Mouse (Mus musculus): ENCODE measurements around the gene Znrd1as. TPM values are rescaled to one million over a fixed set of nuclear protein-coding genes. Genes with fewer than 3 reads are reported as not detected.

Znrd1as gene
- polyA plus RNA-seq, 1 experiment from 2014 or later, result 6.1 TPM

GRCm38 (mm10) chr17:37012141-37012540 lies 53.7 kb downstream of the Znrd1as start:
- ATAC-seq (ENCODE audit: low FRiP score, low TSS enrichment) (no peak), DNase-seq (no peak)
- H3K4me2 ChIP-seq (ENCODE audit: low read length), result no peak overlapping the region
- no peaks in the 10 kb centered on the region for H3K9me3 ChIP-seq (ENCODE audit: control insufficient read depth, low read length)
- peaks cover 52% of the 10 kb centered on the region for H3K36me3 ChIP-seq (ENCODE audit: control insufficient read depth, insufficient read depth, low read length)
- no peak overlapping the region for H3K4me3 ChIP-seq (replicated peaks; ENCODE audit: low read depth, low read length)
- H3K4me1 ChIP-seq (ENCODE audit: control insufficient read depth, insufficient read depth, low read length), result 0 out of 2 replicates have a peak, but pooled peaks cover 2% of the 10 kb centered on the region
- no peaks in the 10 kb centered on the region for H3K27me3 ChIP-seq (ENCODE audit: control insufficient read depth, insufficient read depth, low read length)
- no peak overlapping the region for H3K9ac ChIP-seq (replicated peaks; ENCODE audit: low read length)
- no peak overlapping the region for H3K27ac ChIP-seq (replicated peaks; ENCODE audit: low read depth, low read length)
- 77% methylated on average over 5 of the region's 5 CpGs for WGBS

Other genes with a start within 250 kb of the Znrd1as start
- not detected in 2 replicates for gene H2-M10.5, start 185.7 kb upstream of the Znrd1as start, polyA plus RNA-seq (2014; fragmentation: Nextera tagmentation; extraction: Ambion mirVana)
- not detected in 2 replicates for gene H2-M10.6, start 146.4 kb upstream of the Znrd1as start, polyA plus RNA-seq (2014; fragmentation: Nextera tagmentation; extraction: Ambion mirVana)
- gene Trim26, start 121.5 kb upstream of the Znrd1as start, polyA plus RNA-seq (2014; fragmentation: Nextera tagmentation; extraction: Ambion mirVana), result 31.0 and 36.5 TPM in 2 replicates
- 0.33 and 0.58 TPM in 2 replicates for gene Trim15, start 91.4 kb upstream of the Znrd1as start, polyA plus RNA-seq (2014; fragmentation: Nextera tagmentation; extraction: Ambion mirVana)
- 0.78 and 1.1 TPM in 2 replicates for gene Trim10, start 89.0 kb upstream of the Znrd1as start, polyA plus RNA-seq (2014; fragmentation: Nextera tagmentation; extraction: Ambion mirVana)
- not detected in 2 replicates for gene Trim40, start 68.5 kb upstream of the Znrd1as start, polyA plus RNA-seq (2014; fragmentation: Nextera tagmentation; extraction: Ambion mirVana)
- gene Trim31, start 60.5 kb upstream of the Znrd1as start, polyA plus RNA-seq (2014; fragmentation: Nextera tagmentation; extraction: Ambion mirVana), result not detected in 2 replicates
- 1.1 and 1.7 TPM in 2 replicates for gene Rnf39, start 15.7 kb upstream of the Znrd1as start, polyA plus RNA-seq (2014; fragmentation: Nextera tagmentation; extraction: Ambion mirVana)
- 176 and 215 TPM in 2 replicates for gene Ppp1r11, start 6.9 kb upstream of the Znrd1as start, polyA plus RNA-seq (2014; fragmentation: Nextera tagmentation; extraction: Ambion mirVana)
- 64.7 and 69.4 TPM in 2 replicates for gene Znrd1, start within 50 bp of the Znrd1as start, polyA plus RNA-seq (2014; fragmentation: Nextera tagmentation; extraction: Ambion mirVana)
- gene 2410137M14Rik, start 22.6 kb downstream of the Znrd1as start, polyA plus RNA-seq (2014; fragmentation: Nextera tagmentation; extraction: Ambion mirVana), result 0.32 and 0.76 TPM in 2 replicates
- 1.8 and 2.0 TPM in 2 replicates for gene H2-M5, start 30.9 kb downstream of the Znrd1as start, polyA plus RNA-seq (2014; fragmentation: Nextera tagmentation; extraction: Ambion mirVana)
- gene Zfp57, start 42.6 kb downstream of the Znrd1as start, polyA plus RNA-seq (2014; fragmentation: Nextera tagmentation; extraction: Ambion mirVana), result 283 and 301 TPM in 2 replicates
- 1.9 and 2.2 TPM in 2 replicates for gene Mog, start 64.8 kb downstream of the Znrd1as start, polyA plus RNA-seq (2014; fragmentation: Nextera tagmentation; extraction: Ambion mirVana)
- 103 and 123 TPM in 2 replicates for gene Gabbr1, start 87.4 kb downstream of the Znrd1as start, polyA plus RNA-seq (2014; fragmentation: Nextera tagmentation; extraction: Ambion mirVana)
- gene Olfr90, start 129.9 kb downstream of the Znrd1as start, polyA plus RNA-seq (2014; fragmentation: Nextera tagmentation; extraction: Ambion mirVana), result not detected in 2 replicates
- not detected in 2 replicates for gene Olfr91, start 139.7 kb downstream of the Znrd1as start, polyA plus RNA-seq (2014; fragmentation: Nextera tagmentation; extraction: Ambion mirVana)
- not detected in 2 replicates for gene Olfr92, start 161.5 kb downstream of the Znrd1as start, polyA plus RNA-seq (2014; fragmentation: Nextera tagmentation; extraction: Ambion mirVana)
- not detected in 2 replicates for gene Olfr93, start 202.9 kb downstream of the Znrd1as start, polyA plus RNA-seq (2014; fragmentation: Nextera tagmentation; extraction: Ambion mirVana)
- not detected in 2 replicates for gene Ubd, start 235.3 kb downstream of the Znrd1as start, polyA plus RNA-seq (2014; fragmentation: Nextera tagmentation; extraction: Ambion mirVana)
- not detected in 2 replicates for gene Olfr94, start 242.4 kb downstream of the Znrd1as start, polyA plus RNA-seq (2014; fragmentation: Nextera tagmentation; extraction: Ambion mirVana)

Measured in midbrain, embryonic 14.5 days (tissue).